Mouse (Mus musculus): ENCODE data around the gene Tnk2.

Gene Tnk2

GRCm38 (mm10) chr16:32677903-32678302, 34.2 kb downstream of the Tnk2 start:
- DNase-seq (ENCODE audit: low read depth, low spot score), result no peak

GRCm38 (mm10) chr16:32678812-32679211, 35.1 kb downstream of the Tnk2 start:
- no peak for DNase-seq (ENCODE audit: low read depth, low spot score)

GRCm38 (mm10) chr16:32679976-32680375, 36.3 kb downstream of the Tnk2 start:
- DNase-seq (ENCODE audit: low read depth, low spot score), result no peak

GRCm38 (mm10) chr16:32680806-32681205, 37.1 kb downstream of the Tnk2 start:
- no peak for DNase-seq (ENCODE audit: low read depth, low spot score)

DNA sequence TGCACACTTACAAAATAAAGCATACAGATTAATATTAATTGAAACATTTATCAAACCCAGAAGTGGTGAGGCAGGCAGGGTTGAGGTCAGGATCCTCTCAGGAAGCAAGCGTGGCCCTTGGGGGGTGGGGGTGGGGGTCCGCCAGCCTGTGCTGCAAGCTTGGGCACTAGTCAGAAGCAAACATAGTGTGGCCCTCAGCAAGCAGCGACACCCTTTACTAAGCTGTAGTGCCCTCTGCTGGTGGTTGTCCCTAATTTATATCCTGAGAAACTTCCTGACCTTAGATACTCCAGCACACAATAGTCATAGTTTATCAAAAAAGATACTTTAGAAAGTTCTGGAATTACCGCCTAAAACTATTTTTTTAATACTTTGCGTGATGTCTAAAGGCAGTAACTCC, 38.5 kb downstream of the Tnk2 start:
- DNase-seq (ENCODE audit: low read depth, low spot score), result peak; percentile 67

- DNase-seq (ENCODE audit: low read depth, low spot score), result no peak
Measured at GRCm38 (mm10) chr16:32682841-32683240, 39.2 kb downstream of the Tnk2 start.

GRCm38 (mm10) chr16:32683343-32683742, 39.7 kb downstream of the Tnk2 start:
- DNase-seq (ENCODE audit: low read depth, low spot score), result peak; percentile 50

GRCm38 (mm10) chr16:32685405-32685804, 41.7 kb downstream of the Tnk2 start:
- DNase-seq (ENCODE audit: low read depth, low spot score), result no peak

GRCm38 (mm10) chr16:32685998-32686397, 42.3 kb downstream of the Tnk2 start:
- DNase-seq (ENCODE audit: low read depth, low spot score), result no peak

- no peak for DNase-seq (ENCODE audit: low read depth, low spot score)
Measured at GRCm38 (mm10) chr16:32687221-32687620, 43.5 kb downstream of the Tnk2 start.

DNA sequence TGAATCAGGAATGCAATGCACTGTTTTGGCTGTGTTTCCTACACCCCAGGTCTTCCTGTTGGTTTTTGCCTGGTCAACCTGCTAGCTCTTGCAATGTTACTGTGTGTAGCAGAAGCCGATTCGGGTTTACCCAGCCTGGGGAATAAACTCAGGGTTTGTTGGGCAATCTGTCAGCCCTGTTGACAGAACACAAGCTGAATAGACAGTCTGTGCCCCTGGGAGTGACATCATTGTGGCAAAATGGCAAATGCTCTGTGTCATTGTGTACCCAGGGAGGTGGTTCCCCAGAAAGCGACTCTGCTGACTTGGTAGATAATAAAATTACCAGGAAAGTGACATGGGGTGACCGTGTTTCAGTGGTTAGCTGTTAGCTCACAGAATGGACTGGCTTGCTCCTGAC, 45.1 kb downstream of the Tnk2 start:
- no peak for DNase-seq (ENCODE audit: low read depth, low spot score)

- peak; percentile 76 for DNase-seq (ENCODE audit: low read depth, low spot score)
Measured at GRCm38 (mm10) chr16:32689501-32689900, 45.8 kb downstream of the Tnk2 start.

DNA sequence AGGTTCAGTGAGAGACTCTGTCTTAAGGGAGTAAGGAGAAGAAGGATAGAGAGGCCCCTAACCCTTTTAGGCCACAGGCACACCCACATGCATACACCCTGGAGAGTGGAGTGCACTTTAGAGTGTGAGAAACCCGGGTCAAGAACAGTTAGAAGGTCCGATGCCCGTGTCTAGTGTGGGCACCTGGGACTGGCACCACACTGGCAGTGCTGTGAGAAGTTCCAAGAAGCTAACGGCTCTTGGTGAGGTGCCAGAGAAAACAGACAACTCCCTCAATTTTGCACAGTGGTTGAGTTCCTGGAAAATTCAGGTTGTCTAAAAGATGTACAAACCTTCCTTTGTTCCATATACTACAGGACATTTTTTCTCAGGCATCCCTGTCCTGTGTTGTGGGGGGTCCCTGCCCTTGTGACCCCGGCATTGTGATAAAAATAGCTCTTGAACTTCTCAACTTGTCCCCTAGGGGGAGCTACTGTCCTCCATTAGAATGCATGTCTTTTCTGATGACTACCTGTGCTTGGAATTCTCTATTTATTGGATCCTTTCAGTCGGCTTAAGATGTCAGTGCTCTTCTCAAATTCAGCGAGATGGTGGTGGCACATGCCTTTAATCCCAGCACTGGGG, 53.3 kb downstream of the Tnk2 start:
- peak; percentile 59 for DNase-seq (ENCODE audit: low read depth, low spot score)

- no peak for DNase-seq (ENCODE audit: low read depth, low spot score)
Measured at GRCm38 (mm10) chr16:32697665-32698446, 54.2 kb downstream of the Tnk2 start.

- no peak for DNase-seq (ENCODE audit: low read depth, low spot score)
Measured at GRCm38 (mm10) chr16:32698550-32698949, 54.9 kb downstream of the Tnk2 start.

GRCm38 (mm10) chr16:32703312-32703912, 59.7 kb downstream of the Tnk2 start:
- DNase-seq (ENCODE audit: low read depth, low spot score), result no peak

- no peak for DNase-seq (ENCODE audit: low read depth, low spot score)
Measured at GRCm38 (mm10) chr16:32705606-32706005, 61.9 kb downstream of the Tnk2 start.

- DNase-seq (ENCODE audit: low read depth, low spot score), result no peak
Measured at GRCm38 (mm10) chr16:32707111-32707823, 63.6 kb downstream of the Tnk2 start.

- no peak for DNase-seq (ENCODE audit: low read depth, low spot score)
Measured at GRCm38 (mm10) chr16:32707824-32708456, 64.3 kb downstream of the Tnk2 start.

DNA sequence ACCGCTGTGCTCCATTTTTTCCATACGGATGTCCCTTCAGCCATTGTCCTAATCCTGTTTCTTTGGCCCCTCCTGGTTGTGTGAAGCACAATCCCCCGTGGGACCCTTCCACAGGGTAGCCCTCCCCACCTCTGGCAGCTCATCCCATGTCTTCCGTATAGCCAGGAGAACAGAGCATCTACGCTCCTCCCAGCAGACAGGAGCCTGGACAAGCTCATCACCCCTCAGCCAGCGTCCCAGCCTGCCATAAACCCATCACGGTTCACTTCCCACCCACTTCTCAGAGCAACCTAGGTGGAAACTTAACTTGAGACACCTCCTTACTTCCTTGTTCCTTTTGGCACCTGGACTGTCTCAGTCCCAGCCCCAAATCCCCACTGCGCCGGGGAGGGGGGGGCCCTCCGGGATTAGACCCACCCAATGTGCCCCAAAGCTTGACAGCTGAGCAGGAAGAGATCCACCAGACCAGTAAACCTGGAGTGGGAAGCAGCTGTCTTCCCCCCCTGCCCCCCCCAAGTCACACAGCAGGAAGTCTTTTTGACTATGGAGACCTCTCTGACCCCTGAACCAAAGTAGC, 64.9 kb downstream of the Tnk2 start:
- DNase-seq (ENCODE audit: low read depth, low spot score), result no peak

DNA sequence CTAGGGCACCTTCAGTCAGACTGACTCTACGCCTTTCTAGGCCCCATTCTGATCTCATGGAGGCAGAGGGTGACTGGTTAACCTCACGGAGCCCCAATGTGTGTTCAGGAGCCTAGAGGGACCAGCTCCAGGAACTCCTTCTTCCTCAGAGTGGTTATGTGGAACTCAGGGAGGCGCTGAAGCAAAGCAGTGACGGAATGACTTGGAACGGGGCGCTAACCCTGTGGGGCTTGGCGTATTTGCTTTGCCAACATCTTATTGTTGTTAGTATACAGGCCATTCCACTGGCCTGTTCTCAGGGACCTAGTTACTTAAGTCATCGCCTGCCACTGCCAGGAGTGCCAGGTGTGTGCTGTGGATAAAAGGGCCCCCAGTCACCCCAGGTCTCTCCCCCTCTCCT, 65.4 kb downstream of the Tnk2 start:
- DNase-seq (ENCODE audit: low read depth, low spot score), result no peak
